Mouse (Mus musculus) spleen, adult 2 months (tissue): ENCODE measurements around the gene Dnajc13. TPM values are rescaled to one million over a fixed set of nuclear protein-coding genes. Genes with fewer than 3 reads are reported as not detected.

Experiments
- DNase-seq, 2 experiments: peaks; one replicate each; pipeline versions ENCODE4 v3.0.0 to v3.0.0-alpha.2; 2012 to 2021; ENCODE audit warnings: low spot score in 2 of 2, low read depth in 1 of 2
- H3K27ac ChIP-seq: fragments of 200-500 bp; 2 replicates; pipeline ENCODE4 v1.5.1; 2012; ENCODE audit warnings: low read length, inconsistent platforms; ENCODE audit not compliant: insufficient read depth
- H3K27me3 ChIP-seq: fragments of 200-500 bp; 2 replicates; pipeline ENCODE4 v1.6.1; 2012; ENCODE audit warnings: mild to moderate bottlenecking, moderate library complexity, low read length, inconsistent platforms; ENCODE audit not compliant: control insufficient read depth, insufficient read depth
- H3K36me3 ChIP-seq: fragments of 200-500 bp; 2 replicates; pipeline ENCODE4 v1.6.1; 2012; ENCODE audit warnings: mild to moderate bottlenecking, low read length, inconsistent platforms; ENCODE audit not compliant: control insufficient read depth, insufficient read depth
- H3K4me1 ChIP-seq: fragments of 200-500 bp; 2 replicates; pipeline ENCODE4 v1.6.1; 2011; ENCODE audit warnings: inconsistent platforms; ENCODE audit not compliant: control insufficient read depth, insufficient read depth, insufficient read length
- H3K4me3 ChIP-seq: fragments of 200-500 bp; 2 replicates; pipeline ENCODE4 v1.5.1; 2011; ENCODE audit warnings: mild to moderate bottlenecking, inconsistent platforms; ENCODE audit not compliant: insufficient read depth, insufficient read length; ENCODE audit errors: extremely low read depth
- CTCF ChIP-seq: fragments of 200-500 bp; IDR thresholded peaks from 2 replicates; pipeline ENCODE4 v1.5.1; 2011; ENCODE audit warnings: mild to moderate bottlenecking, inconsistent platforms; ENCODE audit not compliant: insufficient read depth, insufficient read length, insufficient replicate concordance; ENCODE audit errors: extremely low read depth
- POLR2A ChIP-seq: fragments of 200-500 bp; IDR thresholded peaks from 2 replicates; pipeline ENCODE4 v1.6.1; 2011; ENCODE audit warnings: low read depth, low read length, inconsistent platforms
- WGBS: fragments of 180-500 bp; shearing (Covaris S2); methylation state at CpG from one replicate; pipeline ENCODE4 v1.1.7; 2018; 5-methylcytosine and 5-hydroxymethylcytosine counted together
- polyA plus RNA-seq: library from polyadenylated mRNA; depleted of rRNA; stranded (reverse); fragments of >200 nt; gene quantifications from 2 replicates; pipeline ENCODE4 v1.2.3, GENCODE M21; 2012

The Dnajc13 gene
- polyA plus RNA-seq, 1 experiment, result 32.8 TPM

DNA sequence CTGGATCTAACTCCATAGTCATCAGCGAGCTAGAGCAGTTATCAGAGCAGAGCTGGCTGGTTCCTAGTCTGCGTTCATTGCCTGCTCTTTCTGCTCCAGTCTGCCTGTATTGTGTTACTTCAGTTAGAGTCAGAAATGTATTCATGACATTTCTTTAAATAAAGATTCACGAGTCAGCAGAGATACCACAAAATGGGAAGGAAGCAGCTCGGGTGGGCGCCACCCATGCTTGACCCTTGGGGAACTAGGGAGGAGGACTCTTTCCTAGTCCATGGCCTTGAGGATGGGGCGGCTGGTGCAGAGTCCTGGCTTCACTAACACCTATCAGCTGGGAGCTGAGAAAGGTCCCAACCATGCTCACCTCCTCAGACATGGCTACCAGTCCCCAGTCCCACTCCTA lies 122.4 kb downstream of the Dnajc13 start:
- TF ChIP-seq CTCF, result no peak
- no peak for TF ChIP-seq POLR2A
- no peak overlapping the region for H3K27ac ChIP-seq
- H3K27me3 ChIP-seq, result no peaks in the 10 kb centered on the region
- H3K4me1 ChIP-seq, result no peaks in the 10 kb centered on the region
- no peak for DNase-seq
- 47% methylated on average over 6 of the region's 6 CpGs for WGBS
- H3K4me3 ChIP-seq, result no peak overlapping the region
- no peaks in the 10 kb centered on the region for H3K36me3 ChIP-seq

DNA sequence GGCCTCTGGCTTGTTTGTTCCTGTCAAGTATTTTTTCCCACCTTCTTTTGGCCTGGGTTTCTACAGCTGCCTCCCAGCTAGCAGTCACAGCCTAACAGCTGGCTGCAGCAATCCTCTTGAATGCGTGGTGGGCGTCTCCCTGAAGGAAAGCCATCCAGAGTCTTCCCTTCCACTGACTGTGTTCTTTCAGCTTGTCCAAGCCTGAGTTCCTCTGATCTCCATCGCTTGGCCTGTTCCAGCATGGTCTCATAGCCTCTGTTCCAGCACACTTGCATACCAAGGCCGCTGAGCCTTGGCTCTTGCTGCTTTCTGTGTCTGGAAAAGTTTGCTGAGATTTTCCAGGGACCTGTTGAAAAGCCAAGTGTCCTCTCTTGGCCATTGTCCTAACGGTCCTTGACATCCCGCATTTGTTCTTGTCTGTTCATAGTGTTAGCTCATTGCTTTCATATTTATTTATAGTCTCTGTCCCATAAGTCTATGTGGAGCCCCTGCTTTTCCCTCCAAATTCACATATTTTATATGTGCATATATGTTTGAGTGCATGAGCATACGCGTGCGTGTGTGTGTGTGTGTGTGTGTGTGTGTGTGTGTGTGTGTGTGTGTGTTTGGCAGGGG lies 132.5 kb downstream of the Dnajc13 start:
- H3K27me3 ChIP-seq, result no peaks in the 10 kb centered on the region
- H3K4me3 ChIP-seq, result no peak overlapping the region
- H3K27ac ChIP-seq, result no peak overlapping the region
- 88% methylated on average over 9 of the region's 9 CpGs for WGBS
- no peak for DNase-seq
- TF ChIP-seq POLR2A, result no peak
- no peak for TF ChIP-seq CTCF
- H3K4me1 ChIP-seq, result no peaks in the 10 kb centered on the region
- no peaks in the 10 kb centered on the region for H3K36me3 ChIP-seq

DNA sequence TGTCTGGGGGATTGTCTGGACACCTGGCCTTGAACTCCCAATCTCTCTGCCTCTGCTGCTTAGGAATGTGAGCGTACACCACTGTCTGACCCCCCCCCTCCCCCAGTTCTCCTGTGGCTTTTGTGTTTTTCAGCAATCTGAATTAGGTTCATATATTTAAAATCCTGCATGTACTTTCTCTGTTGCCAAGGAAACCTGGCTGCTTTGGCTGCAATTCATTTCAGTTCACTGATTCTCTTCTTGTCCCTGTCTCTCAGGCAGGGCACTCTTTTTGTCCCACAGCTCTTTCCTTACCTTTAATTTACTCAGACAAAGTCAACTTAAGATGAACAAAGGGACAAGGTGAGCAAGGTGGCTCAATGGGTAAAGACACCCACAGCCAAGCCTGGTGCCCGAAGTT lies 134.6 kb downstream of the Dnajc13 start:
- no peak for TF ChIP-seq POLR2A
- TF ChIP-seq CTCF, result no peak
- no peak overlapping the region for H3K27ac ChIP-seq
- no peak overlapping the region for H3K4me3 ChIP-seq
- WGBS, result 87% methylated on average over 2 of the region's 2 CpGs
- DNase-seq, result no peak
- H3K27me3 ChIP-seq, result no peaks in the 10 kb centered on the region
- no peaks in the 10 kb centered on the region for H3K36me3 ChIP-seq
- H3K4me1 ChIP-seq, result no peaks in the 10 kb centered on the region

DNA sequence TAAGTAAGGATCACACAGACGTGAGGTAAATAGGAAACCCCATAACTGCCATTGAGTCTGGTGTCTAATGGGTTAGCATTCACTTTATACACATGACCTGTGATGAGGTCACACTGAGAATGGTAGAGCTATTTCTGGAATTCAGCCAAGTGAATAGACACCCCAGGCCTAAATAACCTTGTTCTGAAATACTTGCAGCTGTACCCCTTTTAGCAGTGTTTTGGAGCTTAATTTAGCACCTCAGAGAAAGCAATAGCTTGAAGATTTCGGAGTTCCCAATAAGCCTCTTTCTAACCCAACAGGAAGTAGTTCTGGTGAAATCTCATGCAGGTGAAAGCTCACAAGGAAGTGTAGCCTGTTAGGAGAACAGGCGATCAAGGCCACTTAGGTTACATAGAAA lies 135.9 kb downstream of the Dnajc13 start, which contains the start of gene Ackr4:
TSS of gene Ackr4 (minus strand) at position 101 of the 400 bp plus-strand sequence.
- WGBS, result 84% methylated on average over 3 of the region's 3 CpGs
- Histone ChIP-seq H3K4me3 (no peak within 1 kb of the TSS), H3K27ac (no peak within 1 kb of the TSS), H3K27me3 (no peaks in the 10 kb centered on the region), H3K4me1 (no peaks in the 10 kb centered on the region), H3K36me3 (no peaks in the 10 kb centered on the region)
- DNase-seq, result no peak
- no peak for TF ChIP-seq CTCF
- TF ChIP-seq POLR2A, result no peak

- TF ChIP-seq POLR2A (no peak), CTCF (no peak)
- WGBS, result 87% methylated on average over 5 of the region's 5 CpGs
- Histone ChIP-seq H3K36me3 (no peaks in the 10 kb centered on the region), H3K4me3 (no peak overlapping the region), H3K4me1 (no peaks in the 10 kb centered on the region), H3K27ac (no peak overlapping the region), H3K27me3 (no peaks in the 10 kb centered on the region)
- DNase-seq, result no peak
Observed at GRCm38 (mm10) chr9:104123622-104124021, 139.1 kb downstream of the Dnajc13 start.

GRCm38 (mm10) chr9:104123101-104123500 lies 139.6 kb downstream of the Dnajc13 start:
- no peaks in the 10 kb centered on the region for H3K4me1 ChIP-seq
- no peaks in the 10 kb centered on the region for H3K36me3 ChIP-seq
- no peak overlapping the region for H3K4me3 ChIP-seq
- no peak overlapping the region for H3K27ac ChIP-seq
- H3K27me3 ChIP-seq, result no peaks in the 10 kb centered on the region
- 45% methylated on average over 5 of the region's 5 CpGs for WGBS
- no peak for DNase-seq
- no peak for TF ChIP-seq POLR2A
- TF ChIP-seq CTCF, result no peak

GRCm38 (mm10) chr9:104109151-104109550 lies 153.6 kb downstream of the Dnajc13 start:
- WGBS, result 95% methylated on average over 5 of the region's 5 CpGs
- Histone ChIP-seq H3K4me1 (no peaks in the 10 kb centered on the region), H3K36me3 (no peaks in the 10 kb centered on the region), H3K27ac (no peak overlapping the region), H3K4me3 (no peak overlapping the region), H3K27me3 (no peaks in the 10 kb centered on the region)
- no peak for TF ChIP-seq POLR2A
- TF ChIP-seq CTCF, result no peak
- no peak for DNase-seq

- Histone ChIP-seq H3K36me3 (no peaks in the 10 kb centered on the region), H3K27me3 (no peaks in the 10 kb centered on the region), H3K27ac (no peak overlapping the region), H3K4me3 (no peak overlapping the region), H3K4me1 (no peaks in the 10 kb centered on the region)
- TF ChIP-seq POLR2A (no peak), CTCF (no peak)
- 94% methylated on average over 2 of the region's 2 CpGs for WGBS
- no peak for DNase-seq
Observed at GRCm38 (mm10) chr9:104108571-104109143, 154.1 kb downstream of the Dnajc13 start.
